Mouse (Mus musculus): ENCODE measurements at regions not wholly inside any gene's neighbourhood (a gene's known extent, or its start where the extent isn't known, plus 50 kb on each side); places are given as distances from the start of the nearest gene placed in this dataset.

DNA sequence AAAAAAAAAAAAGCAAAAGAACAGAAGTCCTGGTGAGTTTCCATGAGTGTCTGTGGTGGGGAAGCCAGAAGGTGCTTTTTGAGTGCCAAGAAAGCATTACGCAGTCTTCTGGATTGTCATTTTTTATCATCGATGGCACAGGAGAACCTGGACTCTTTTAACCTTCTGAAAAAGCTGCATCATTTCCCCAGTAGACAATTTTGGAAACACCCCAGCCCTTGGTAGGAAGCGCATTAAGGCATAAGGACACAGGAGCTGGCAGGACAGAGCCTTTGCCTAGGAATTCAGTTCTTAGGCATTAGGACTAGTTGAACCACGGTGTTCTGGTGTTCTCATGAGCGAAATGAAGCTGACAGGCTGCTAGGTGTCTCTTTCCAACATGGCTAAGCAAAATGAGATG, 875.1 kb upstream of the Car8 start:
- no peak for TF ChIP-seq CTCF (IDR thresholded peaks at IDR 0.05; ENCODE audit: control insufficient read depth, insufficient read depth, insufficient replicate concordance, low read depth, low read length)
- no peak for TF ChIP-seq POLR2A (IDR thresholded peaks at IDR 0.05; ENCODE audit: control insufficient read depth, low read depth, low read length)

All from testis, adult 2 months (tissue).